Mouse (Mus musculus): ENCODE measurements at regions not wholly inside any gene's neighbourhood (a gene's known extent, or its start where the extent isn't known, plus 50 kb on each side); places are given as distances from the start of the nearest gene placed in this dataset.

DNA sequence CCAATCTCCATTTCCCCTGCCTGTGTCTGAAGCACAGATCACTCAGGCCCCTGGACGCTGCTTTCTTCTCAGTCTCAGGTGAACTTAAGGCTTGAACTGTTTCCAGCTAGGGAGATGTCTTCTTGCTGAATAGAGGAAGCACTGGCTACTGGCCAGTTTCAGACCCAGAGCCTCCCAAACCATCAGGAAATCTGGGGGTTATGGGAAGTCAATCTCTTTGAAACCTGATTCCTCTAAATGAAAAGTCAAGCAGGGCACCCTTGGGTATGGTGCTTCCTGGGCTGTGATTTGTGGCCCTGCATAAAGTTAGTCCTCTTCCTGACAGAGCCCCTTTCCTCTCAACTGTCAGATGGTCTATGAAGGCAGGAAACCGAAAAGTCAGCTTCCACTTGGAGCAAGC is 208.2 kb downstream of the Sptssa start:
- DNase-seq = no peak

DNA sequence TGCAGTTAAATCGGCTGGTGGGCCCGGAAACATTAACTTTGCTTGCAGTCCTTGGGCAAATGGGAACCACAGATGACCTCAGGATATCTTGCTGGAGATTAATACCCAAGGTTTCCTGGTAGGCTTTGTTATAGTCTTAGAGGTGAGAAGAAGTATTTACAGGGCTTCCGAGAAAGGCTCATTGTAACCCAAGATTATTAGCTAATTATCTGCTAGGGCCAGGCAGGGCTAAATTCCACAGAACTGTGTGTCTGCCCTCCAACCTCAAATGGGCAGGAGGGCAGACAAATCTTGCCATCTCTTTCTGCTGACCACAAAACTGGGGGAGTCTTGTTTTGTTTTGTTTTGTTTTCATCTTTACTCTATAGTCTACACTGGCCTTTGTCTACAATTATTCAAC is 209.0 kb downstream of the Sptssa start:
- no peak for DNase-seq

DNA sequence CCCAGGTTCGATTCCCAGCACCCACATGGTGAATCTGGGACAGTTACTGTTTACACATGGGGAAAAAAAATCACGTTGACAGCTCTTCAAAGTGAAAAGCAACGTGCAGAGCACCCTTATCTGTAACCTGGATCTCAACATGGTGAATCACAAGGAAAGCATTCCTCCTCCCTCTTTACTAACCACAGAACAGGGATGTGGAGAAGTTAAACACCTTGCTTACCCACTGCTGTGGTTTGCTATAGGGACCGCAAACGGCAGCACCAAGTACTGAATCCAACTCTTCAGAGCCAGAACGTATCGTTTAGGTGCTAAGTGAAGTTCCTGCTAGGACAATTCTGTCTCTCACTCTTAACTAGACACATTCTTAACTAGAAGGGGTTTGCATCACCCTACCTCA is 210.0 kb downstream of the Sptssa start:
- no peak for DNase-seq

DNA sequence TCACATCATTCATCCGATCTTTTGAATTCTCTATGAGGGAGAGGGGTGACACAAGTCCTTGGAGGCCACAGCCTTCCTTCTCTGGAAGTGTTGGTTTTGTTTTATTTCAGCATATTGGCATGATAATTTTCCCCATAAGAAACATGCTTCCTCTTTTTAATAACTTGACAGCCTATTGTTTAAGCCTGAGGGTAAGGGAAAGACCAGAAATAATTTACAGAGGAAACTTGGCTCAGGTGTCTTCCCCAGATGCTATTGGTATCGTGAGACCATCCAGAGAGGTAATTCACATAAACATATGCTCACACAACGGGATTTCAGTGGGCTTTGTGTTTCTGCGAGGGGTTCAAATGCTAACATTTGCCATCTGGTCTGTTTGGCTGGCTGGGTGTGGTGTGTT is 212.0 kb downstream of the Sptssa start:
- no peak for DNase-seq

DNA sequence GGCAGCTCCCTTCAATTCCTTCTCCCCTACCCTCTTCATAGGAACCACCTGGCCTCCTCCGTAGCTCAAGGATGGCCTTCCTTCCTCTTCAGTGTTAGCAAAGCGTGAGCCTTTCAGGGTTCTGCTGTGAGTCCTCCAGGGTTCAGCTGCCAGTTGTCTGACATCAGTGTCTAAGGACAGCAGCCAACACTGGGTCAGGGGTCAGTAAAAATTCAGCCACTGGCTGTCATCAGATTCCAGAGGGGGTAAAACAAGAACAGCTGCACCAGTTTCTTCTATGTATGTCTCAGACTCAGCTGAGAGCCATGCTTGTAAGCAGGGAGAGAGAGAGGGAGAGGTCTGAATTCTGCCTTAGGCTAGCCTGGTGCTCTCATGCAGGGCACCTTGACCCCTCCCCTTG is 213.1 kb downstream of the Sptssa start:
- DNase-seq = no peak

DNA sequence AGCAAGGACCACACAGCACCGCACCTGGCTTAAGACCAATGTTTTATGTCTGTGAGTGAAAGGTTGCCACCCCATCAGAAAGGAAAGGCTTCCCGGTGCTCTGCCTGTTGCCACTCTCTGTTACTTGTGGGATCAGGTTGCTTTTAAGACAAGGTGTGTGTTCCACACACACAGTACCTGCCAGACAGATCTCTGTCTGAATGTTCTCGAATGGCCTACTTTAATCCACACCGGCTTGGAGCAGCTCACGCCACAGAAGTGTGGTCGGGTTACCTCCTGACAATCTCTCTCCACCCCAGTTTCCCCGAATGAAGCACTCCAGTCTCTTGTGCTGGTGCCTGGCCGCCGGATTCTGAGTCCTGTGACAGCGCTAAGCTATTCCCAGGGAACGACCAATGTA is 214.0 kb downstream of the Sptssa start:
- no peak for DNase-seq

DNA sequence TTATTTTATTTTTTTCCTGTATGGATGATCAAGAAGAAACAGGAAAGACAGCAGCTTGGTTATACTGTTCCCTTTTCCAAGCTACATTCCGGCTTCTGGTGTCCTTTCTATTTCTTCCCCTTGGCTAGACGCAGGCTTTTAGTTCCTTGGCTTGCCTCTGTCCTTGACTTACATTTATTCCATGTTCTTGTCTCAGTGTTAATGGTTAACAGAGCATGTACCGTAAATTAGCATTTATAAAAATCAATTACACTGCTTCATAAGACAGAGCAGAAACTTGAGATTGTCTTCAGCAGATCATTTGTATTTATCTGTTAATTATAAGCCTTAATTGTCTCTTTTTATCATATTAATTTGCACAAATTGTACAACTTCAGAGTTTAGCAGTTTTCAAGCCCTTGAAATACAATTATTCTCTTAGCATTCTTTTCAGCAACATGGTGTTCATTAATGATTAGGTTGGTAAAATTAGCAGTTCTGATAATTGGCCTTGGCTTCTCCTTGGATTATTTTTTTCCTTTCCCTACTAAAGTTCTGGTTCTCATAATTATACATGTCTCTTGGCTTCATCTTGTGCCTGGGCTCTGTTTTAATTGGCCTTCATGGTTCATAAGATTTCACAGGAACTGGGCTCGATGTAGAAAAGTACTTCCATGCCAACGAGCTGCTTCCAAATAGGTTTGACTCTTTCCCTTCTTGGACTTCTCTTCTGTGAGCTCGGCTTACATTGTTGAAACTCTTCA is 215.4 kb downstream of the Sptssa start:
- no peak for DNase-seq

DNA sequence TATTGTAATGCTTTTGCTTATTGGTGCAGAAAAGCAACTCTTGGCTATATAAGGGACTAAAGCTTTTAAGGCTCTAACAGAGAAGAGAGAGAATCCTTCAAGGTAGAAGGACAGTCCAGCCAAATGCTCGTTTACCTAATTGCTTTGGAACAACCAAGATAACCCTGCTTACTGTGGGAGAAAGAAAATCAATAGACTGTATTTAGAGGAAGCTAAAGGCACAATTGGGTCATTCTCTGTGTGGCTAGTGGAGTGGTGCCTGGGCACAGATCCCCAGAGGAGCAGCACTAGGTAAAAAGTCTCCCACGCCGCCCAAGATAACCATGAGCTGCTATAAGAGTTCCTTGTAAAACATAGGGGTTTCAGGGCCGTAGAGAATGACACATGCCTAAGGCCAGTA is 217.6 kb downstream of the Sptssa start:
- DNase-seq = no peak

DNA sequence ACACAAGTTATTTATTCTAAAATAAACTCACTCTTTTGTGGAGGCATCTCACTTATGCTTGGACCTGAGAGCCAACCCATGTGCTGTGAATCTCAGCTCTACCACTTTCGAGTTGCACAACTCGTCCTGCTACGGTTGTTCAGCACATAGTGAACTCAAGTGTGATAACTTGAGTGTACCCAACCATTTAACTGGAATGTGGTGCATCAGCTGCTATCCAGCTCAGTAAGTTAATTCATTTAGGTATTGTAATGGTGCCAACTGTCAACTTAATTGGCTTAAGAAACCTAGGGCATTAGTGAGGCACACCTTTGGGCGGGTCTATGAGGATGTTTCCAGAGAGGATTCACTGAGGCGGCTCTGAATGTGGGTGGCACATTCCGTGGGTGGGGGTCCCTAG is 221.6 kb upstream of the Egln3 start:
- no peak for DNase-seq

DNA sequence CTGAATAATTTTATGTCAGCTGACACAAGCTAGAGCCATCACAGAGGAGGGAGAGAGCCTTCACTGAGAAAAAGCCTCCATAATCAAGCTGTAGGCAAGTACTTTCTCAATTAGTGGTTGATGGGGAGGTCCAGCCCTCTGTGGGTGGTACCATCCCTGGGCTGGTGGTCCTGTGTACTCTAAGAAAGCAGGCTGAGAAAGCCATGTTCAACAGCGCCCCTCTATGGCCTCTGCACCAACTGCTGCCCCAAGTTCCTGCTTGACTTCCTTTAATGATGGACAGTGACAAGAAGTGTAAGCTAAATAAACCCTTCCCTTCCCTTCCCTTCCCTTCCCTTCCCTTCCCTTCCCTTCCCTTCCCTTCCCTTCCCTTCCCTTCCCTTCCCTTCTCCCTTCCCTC is 211.2 kb upstream of the Egln3 start:
- no peak for DNase-seq

DNA sequence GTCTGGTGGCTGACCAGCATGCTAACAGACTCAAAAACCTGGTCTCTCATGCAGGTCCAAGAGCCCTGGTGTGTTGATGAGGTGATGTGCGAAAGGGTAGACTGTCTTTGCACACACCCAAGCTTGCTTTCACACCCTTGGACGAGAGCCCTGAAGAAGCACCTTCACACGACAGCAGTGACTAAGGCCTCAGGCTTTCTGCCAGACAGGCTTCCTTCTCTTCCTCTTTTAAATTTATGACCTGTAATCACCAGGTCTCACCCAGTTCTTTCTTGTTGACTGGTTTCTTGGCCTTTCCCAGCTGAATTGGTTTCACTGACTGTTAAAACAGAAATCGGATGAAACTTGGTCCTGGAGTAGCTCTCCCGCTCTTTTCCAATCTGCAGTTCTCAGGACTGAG is 210.5 kb upstream of the Egln3 start:
- no peak for DNase-seq

DNA sequence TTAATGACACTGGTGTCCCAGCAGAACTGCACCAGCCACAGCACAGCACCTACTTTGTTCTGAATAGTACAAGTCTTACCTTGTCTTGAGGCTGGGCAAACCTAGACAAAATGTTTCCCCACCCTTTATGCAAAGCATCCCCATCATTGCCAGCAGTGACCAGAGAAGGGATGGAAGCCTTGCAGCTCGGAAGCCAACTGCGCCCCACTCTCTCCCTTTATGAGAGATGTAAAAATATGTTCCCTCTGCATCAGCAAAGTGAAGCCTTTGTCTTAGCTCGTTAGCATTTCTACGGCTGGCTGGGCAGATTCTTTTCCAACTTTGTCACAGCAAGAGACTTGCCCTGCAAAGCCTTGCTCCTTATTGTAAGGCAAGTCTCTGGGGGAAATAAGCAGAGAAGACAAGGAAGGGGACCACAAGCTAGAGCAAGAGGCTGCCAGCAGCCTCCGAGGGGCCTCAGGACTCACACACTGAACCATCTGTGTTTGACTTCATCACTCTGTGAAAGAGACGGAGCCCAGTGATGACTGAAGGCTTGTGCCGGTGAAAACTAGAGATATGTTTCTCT is 206.5 kb upstream of the Egln3 start:
- no peak for DNase-seq

DNA sequence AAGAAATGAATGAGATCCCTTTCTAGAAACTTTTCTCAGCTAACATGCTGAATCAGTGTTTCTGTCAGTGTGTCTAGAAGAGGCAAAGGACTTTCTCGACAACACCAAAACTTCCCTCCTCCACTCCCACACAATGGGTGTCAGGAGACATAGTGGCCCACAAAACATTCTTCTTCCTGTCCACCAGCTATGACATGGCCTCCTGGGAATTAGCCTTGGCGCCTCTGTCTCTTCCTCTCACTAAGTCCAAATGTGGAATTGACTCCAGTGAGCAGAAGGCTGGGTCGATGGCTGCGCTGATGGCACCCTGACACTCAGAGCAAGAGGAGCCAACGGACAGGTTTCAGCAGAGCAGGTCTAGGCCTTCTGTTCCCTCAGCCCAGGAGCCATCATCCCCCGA is 205.2 kb upstream of the Egln3 start:
- no peak for DNase-seq

DNA sequence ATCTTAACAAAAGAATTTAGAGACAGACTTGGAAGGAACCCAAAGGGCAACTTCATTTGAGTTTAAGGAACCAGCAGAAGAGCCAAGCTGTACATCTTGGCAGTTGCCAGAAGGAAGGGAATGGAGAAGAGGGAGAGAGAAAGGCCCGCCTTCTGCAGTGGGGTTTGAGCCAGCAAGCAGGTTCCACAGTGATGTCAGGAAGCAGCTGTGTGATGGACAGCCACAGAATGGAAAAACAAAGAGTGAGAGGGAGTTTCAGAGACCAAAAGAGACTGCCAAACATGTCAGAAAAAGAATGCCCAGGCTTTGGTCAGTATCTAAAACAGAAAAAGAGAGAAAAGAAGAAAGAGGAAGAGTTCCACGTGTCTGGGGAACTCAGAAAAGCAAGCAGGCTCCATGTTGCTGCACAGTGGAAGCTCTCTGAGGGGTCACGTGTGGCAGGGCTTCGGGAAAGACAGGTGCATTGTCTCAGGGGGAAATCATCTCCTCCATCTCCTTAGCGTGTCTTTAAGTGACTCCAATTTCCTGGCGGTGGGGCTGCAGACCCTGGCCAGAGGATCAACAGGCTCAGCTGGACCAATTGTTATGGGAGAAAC is 203.7 kb upstream of the Egln3 start:
- no peak for DNase-seq

DNA sequence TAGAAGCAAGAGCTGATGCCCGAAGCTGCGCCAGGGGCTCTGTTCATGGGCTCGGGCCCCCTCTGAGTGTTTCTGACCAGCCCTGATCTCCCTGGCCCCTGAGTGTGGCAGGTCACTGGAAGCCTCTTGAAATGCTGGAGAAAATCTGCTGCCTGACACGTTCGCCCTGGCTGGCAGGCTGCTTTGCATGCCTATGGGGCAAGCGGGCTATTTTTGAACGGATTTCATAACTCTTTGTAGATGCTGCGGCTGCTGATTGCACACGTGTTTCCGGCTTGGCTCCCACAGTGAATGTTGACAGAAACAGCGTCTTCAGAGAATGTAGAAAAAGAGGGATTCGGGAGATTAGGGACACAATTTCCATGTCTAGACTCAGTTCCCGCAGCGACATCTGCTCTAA is 201.4 kb upstream of the Egln3 start:
- peak; percentile 3 for DNase-seq

DNA sequence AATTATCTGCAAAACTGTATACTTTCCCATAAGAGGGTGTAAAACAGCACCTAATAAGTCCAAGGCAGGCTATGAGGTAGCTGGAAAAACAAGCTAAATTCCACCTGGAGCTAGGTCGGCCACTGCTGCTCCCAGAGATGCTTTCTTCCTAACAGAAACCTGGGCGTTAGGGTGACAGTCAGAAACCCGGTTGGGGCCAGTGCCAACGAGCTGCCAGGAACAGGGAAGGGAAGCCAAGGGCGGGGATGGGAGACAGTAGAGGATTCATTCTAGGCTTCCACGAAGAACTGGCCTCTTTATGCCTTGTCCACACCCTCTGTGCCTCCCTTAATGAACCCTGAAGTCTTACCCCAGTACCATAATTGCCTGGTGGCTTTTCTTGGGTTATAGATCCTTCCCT is 198.9 kb upstream of the Egln3 start:
- no peak for DNase-seq

DNA sequence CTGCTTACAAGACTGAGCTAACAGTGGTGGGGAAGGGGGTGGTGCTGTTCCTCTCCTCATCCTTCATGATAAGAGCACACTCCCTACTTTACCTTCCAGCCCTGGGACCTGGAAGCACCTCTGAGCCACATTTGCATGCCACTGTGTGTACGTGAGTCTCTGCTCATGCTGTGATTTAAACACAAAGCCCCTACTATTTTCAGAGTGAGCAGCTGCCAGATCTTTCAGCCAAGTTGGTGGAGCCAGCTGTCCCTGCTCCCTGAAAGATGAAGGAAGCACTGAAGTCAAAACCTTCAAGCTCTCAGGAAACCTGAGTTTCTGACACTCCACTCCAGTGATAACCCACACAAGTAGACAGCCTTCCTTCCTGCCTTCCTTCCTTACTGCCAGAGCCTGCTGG is 198.0 kb upstream of the Egln3 start:
- no peak for DNase-seq

DNA sequence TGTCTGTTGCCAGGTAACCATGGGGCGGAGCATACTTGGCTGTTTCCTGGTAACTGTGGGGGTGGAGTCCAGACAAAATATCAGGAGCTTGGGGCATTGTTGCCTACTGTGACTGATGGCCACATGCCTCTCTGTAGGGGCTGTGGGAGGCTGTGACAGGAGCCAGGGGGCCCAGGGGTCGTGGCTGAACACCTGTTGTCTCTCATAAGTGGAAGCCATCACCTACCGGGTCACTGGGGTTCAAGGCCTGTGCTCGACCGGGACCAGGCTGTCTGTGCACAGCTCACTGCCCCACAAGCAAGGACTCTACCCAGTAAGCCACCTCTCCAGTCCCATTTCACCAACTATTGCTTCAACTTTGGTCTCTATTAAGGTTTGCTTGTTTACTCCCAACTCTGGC is 196.4 kb upstream of the Egln3 start:
- no peak for DNase-seq

DNA sequence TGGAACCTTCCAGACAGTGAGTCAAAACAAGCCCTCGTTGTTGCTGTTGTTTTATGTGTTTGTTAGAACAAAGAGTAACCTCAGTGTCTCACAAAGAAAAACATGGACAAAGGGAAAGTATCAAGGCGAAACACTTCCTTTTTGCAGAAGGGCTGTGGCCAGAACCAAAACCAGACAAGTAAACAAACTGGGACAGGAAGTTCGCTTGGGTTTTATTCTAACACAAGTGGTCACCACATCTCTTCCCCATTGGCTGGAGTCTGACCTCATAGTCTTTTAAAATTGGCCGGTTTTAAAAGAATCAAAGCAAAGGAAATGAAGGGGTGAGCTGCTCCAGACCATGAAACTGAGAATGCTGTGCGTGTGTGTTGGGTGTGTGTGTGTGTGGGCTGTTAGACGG is 194.4 kb upstream of the Egln3 start:
- DNase-seq = no peak

DNA sequence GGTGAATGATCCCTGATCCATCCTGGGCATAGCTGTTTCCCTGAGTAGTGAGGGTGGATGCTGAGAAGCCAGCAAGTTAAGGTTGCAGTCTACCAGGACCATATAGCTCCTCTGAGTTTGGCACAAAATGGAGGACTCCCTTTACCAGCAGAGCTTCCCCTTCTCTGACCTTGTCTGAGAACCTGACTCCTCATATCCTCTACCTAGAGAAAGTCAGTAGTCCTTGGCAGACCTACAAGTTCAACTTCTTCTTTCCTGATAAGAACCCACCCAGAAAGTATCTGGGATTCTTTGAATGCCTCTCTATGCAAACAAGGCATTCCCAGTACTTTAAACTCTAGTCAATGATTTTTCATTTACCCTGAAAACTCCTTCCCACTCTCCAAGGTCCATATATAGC is 193.3 kb upstream of the Egln3 start:
- no peak for DNase-seq

DNA sequence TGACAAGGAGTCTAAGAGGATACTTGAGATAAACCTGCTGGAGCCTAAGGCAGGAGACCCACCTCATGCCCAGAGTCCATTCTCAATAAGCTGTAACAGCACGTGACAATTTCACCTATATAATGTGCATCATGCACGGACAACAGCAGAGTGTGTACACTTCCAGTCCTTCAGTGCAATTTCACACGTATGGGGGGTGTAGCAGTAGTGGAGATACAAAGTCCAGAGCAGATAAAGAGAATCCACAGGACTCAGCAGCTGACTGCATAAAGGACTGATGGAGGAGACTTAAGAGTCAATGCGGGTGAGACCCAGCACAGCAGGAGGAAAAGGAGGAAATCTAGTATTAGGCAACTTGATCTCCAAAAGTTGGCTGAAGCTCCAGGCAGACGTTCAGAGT is 192.7 kb upstream of the Egln3 start:
- DNase-seq = no peak

DNA sequence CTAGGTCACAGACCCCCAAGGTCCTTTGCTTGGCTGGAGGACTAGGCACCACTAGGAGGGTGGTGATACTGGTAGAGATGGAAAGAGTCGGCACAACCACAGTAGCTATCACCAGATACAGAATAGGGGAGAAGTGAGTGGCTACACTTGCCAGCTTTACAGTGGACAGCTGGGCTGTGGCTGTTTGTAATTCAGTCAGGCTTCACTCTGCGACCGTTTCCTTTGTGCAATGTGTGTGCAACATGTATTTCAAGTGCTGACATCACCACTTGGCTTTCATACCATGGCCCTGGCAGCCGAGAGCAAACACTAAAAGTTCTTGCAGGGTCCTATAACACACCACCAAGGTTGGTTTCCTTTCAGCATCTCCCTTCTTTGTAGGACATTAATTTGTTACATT is 181.7 kb upstream of the Egln3 start:
- DNase-seq = no peak

DNA sequence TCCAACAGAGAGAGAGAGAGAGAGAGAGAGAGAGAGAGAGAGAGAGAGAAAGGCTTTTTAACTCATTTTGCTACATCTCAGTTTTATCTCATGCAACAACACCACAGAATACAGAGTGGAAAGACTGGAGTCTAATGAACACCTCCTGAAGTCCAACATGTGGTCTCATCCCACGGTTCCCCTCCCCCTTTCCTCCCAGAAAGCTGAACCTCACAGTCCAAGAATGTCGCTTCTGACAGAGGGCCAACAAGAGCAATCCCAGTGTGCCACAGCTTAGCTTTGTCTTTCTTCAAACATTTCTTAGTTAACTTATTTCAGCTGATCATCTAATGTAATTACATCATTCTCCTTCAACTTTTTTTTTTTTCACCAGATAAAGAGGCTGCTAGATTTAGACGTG is 180.5 kb upstream of the Egln3 start:
- no peak for DNase-seq

DNA sequence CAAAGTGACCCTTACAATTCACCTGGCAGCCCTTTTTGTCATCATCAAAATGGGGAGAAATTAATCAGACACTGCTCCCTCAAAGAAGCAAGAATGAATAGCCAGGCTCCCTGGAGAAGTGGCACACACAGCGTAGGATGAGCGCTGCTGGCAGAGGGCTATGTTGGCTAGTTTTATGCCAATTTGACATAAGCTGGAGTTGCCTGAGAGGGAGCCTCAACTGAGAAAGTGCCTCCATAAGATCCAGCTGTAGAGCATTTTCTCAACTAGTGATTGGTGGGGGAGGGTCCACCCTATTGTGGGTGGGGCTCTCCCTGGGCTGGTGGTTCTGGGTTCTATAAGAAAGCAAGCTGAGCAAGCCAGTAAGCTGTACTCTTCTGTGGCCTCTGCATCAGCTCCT is 179.3 kb upstream of the Egln3 start:
- no peak for DNase-seq

DNA sequence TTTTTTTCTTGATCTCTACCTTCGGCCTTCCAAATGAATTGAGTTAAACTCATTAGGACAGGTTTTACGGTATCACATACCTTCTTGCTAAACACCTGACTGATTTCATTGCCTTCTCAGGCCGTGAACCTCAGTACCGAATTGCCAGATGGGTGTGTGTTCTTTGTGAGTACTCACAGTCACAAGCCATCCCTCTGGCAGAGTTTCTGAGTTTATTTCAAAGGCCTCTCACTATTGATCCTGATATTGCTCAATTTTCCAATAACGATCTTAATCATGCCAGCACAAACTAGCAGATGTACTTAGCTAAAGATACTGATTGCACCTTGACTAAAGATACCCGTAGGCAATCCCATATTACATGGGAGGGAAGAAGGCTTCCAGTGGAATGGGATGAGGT is 178.4 kb upstream of the Egln3 start:
- DNase-seq = no peak
